In genomic region chrX:56730828-56731305, GRCm38 (mm10) we compare ENCODE assay signal across 8 mouse cellular contexts. TPM values are rescaled to one million over a fixed set of nuclear protein-coding genes. Genes with fewer than 3 reads are reported as not detected.
A peak's percentile ranks its signal among the peaks of the same experiment; 100 is the strongest.
DNase-seq lines count a peak whose midpoint lies in the region; ATAC-seq and TF ChIP-seq lines count a peak whose summit lies in the region.

No protein-coding gene starts in this region.

- no peaks in the 10 kb centered on the region for H3K36me3 ChIP-seq in heart, embryonic 12.5 days
- no peaks in the 10 kb centered on the region for H3K36me3 ChIP-seq in CH12.LX (replicated peaks in 1 of 2; ENCODE audit: control insufficient read depth in 1 of 2, insufficient read depth in 1 of 2, low read length in 1 of 2)
- no peaks in the 10 kb centered on the region for H3K36me3 ChIP-seq in liver, embryonic 11.5 days (ENCODE audit: control insufficient read depth, insufficient read depth, low read length)

- no peaks in the 10 kb centered on the region for H3K79me2 ChIP-seq in CH12.LX (replicated peaks; ENCODE audit: control insufficient read depth, extremely low read depth, insufficient read depth, poor library complexity, severe bottlenecking)

- in situ Hi-C loops in CH12.LX (cut with MboI; ENCODE audit: low pct_ligation_motif_present, low pct_unique_long_range_greater_than_20kb, low sequenced_read_pairs), result no loop called here

- dilution Hi-C loops in CH12.LX (cut with MboI; ENCODE audit: extremely low pct_ligation_motif_present, extremely low pct_unique_long_range_greater_than_20kb, low sequenced_read_pairs), result no loop called here

- peak overlapping the region; percentile 85 for H3K27ac ChIP-seq in heart, embryonic 12.5 days (ENCODE audit: poor library complexity, severe bottlenecking)
- H3K27ac ChIP-seq in CH12.LX (ENCODE audit: insufficient read depth, low read depth), result no peak overlapping the region
- peak overlapping the region; percentile 4 for H3K27ac ChIP-seq in embryonic fibroblast, embryonic 13.5 days (ENCODE audit: insufficient read depth, low read length)
- no peak overlapping the region for H3K27ac ChIP-seq in liver, embryonic 11.5 days (ENCODE audit: low read depth, low read length)

- peak overlapping the region; percentile 76 for H3K4me3 ChIP-seq in heart, embryonic 12.5 days
- H3K4me3 ChIP-seq in CH12.LX (replicated peaks in 1 of 3; ENCODE audit: low read depth in 2 of 3, low read length in 2 of 3, poor library complexity in 1 of 3), result no peak overlapping the region
- H3K4me3 ChIP-seq in embryonic fibroblast, embryonic 13.5 days (ENCODE audit: insufficient read depth, low read length), result peak overlapping the region; percentile 26
- H3K4me3 ChIP-seq in liver, embryonic 11.5 days (ENCODE audit: low read depth, low read length), result peak overlapping the region; percentile 55

- DNase-seq in heart, postnatal 36 days, result no peak
- no peak for DNase-seq in CH12.LX (ENCODE audit: extremely low read depth)
- no peak for DNase-seq in liver, embryonic 11.5 days (ENCODE audit: low spot score)
- no peak for DNase-seq in adrenal gland, postnatal 25 days
- no peak for DNase-seq in spleen, postnatal 4 days (ENCODE audit: low spot score in 2 of 2)
- DNase-seq in kidney, adult 18-20 months, result no peak

- peak; percentile 22; the same call in 1 of the 2 replicates for ATAC-seq in heart, embryonic 12.5 days (ENCODE audit: insufficient number of reproducible peaks, low FRiP score)
- no peak; the same call in 1 of the 2 replicates for ATAC-seq in liver, embryonic 11.5 days (replicated peaks; ENCODE audit: low FRiP score)

- no peaks in the 10 kb centered on the region for H3K9me3 ChIP-seq in heart, embryonic 12.5 days (replicated peaks)
- H3K9me3 ChIP-seq in CH12.LX (replicated peaks; ENCODE audit: low read length), result no peaks in the 10 kb centered on the region
- no peaks in the 10 kb centered on the region for H3K9me3 ChIP-seq in liver, embryonic 11.5 days (ENCODE audit: control insufficient read depth, low read length)

- no peak for TF ChIP-seq RAD21 in CH12.LX (IDR thresholded peaks at IDR 0.05; ENCODE audit: low read depth, low read length)

- TF ChIP-seq CTCF in CH12.LX (conservative IDR thresholded peaks at IDR 0.05 in 1 of 2, IDR thresholded peaks at IDR 0.05 in 1 of 2; ENCODE audit: low read depth in 2 of 2, low read length in 2 of 2), result no peak
- no peak for TF ChIP-seq CTCF in embryonic fibroblast, embryonic 13.5 days (IDR thresholded peaks at IDR 0.05; ENCODE audit: borderline replicate concordance, insufficient read depth, low read length)

- 0 out of 2 replicates have a peak, but pooled peaks cover 4% of the 10 kb centered on the region for H3K27me3 ChIP-seq in heart, embryonic 12.5 days (replicated peaks)
- no peaks in the 10 kb centered on the region for H3K27me3 ChIP-seq in CH12.LX (replicated peaks)
- H3K27me3 ChIP-seq in liver, embryonic 11.5 days (replicated peaks; ENCODE audit: control insufficient read depth, insufficient read depth, low read length), result peaks cover 18% of the 10 kb centered on the region; the same call in 1 of the 2 replicates

- peak overlapping the region; percentile 65 for H3K4me2 ChIP-seq in heart, embryonic 12.5 days
- H3K4me2 ChIP-seq in CH12.LX (ENCODE audit: insufficient read depth, low read depth, poor library complexity, severe bottlenecking), result peak overlapping the region; percentile 46; the same call in 1 of the 2 replicates
- H3K4me2 ChIP-seq in liver, embryonic 11.5 days, result peak overlapping the region; percentile 72

- intact Hi-C loops in heart, postnatal 36 days (cut with DNase I), result loop anchor here (1.0 to 10.0 kb wide), 4 partner anchors 49 to 654 kb away; partner anchors contain the start of gene Htatsf1

- peak overlapping the region; percentile 83 for H3K9ac ChIP-seq in heart, embryonic 12.5 days
- no peak overlapping the region for H3K9ac ChIP-seq in CH12.LX (ENCODE audit: insufficient read depth, low read depth)
- H3K9ac ChIP-seq in liver, embryonic 11.5 days (ENCODE audit: low read depth, low read length), result peak overlapping the region; percentile 50

- 17% methylated on average over 10 of the region's 10 CpGs for WGBS in heart, embryonic 12.5 days
- WGBS in liver, embryonic 11.5 days, result 23% methylated on average over 10 of the region's 10 CpGs

- TF ChIP-seq POLR2A in CH12.LX (IDR thresholded peaks at IDR 0.05; ENCODE audit: low read depth, low read length), result no peak
- TF ChIP-seq POLR2A in embryonic fibroblast, embryonic 13.5 days (IDR thresholded peaks at IDR 0.05; ENCODE audit: low read depth, low read length), result peak; percentile 33; the same call in 1 of the 2 replicates

- 0 out of 2 replicates have a peak, but pooled peaks cover 7% of the 10 kb centered on the region for H3K4me1 ChIP-seq in heart, embryonic 12.5 days (replicated peaks)
- no peaks in the 10 kb centered on the region for H3K4me1 ChIP-seq in CH12.LX (ENCODE audit: control insufficient read depth in 1 of 2, insufficient read depth in 2 of 2)
- H3K4me1 ChIP-seq in embryonic fibroblast, embryonic 13.5 days (ENCODE audit: control insufficient read depth, insufficient read depth, low read length), result no peaks in the 10 kb centered on the region
- no peaks in the 10 kb centered on the region for H3K4me1 ChIP-seq in liver, embryonic 11.5 days (replicated peaks; ENCODE audit: control insufficient read depth, insufficient read depth, low read length)

- no peak for TF ChIP-seq EP300 in CH12.LX (IDR thresholded peaks at IDR 0.05; ENCODE audit: low read length)

TF ChIP-seq in CH12.LX, 34 proteins besides CTCF, POLR2A, EP300 and RAD21:
- TF ChIP-seq MXI1 (IDR thresholded peaks at IDR 0.05; ENCODE audit: low read depth, low read length) (no peak), SIN3A (IDR thresholded peaks at IDR 0.05; ENCODE audit: low read length) (no peak), E2F4 (IDR thresholded peaks at IDR 0.05; ENCODE audit: insufficient replicate concordance, low read depth, low read length) (no peak), PAX5 (IDR thresholded peaks at IDR 0.05; ENCODE audit: low read length) (no peak), SMC3 (IDR thresholded peaks at IDR 0.05; ENCODE audit: low read depth, low read length) (no peak), TCF12 (IDR thresholded peaks at IDR 0.05; ENCODE audit: low read depth, low read length) (no peak), MAX (IDR thresholded peaks at IDR 0.05; ENCODE audit: low read length) (no peak), MAZ (IDR thresholded peaks at IDR 0.05; ENCODE audit: low read depth, low read length) (no peak), CHD1 (IDR thresholded peaks at IDR 0.05; ENCODE audit: low read depth, low read length) (no peak), NELFE (IDR thresholded peaks at IDR 0.05; ENCODE audit: low read depth, low read length) (no peak), ZC3H11A (IDR thresholded peaks at IDR 0.05; ENCODE audit: low read depth, low read length) (no peak), IRF4 (IDR thresholded peaks at IDR 0.05; ENCODE audit: low read depth, low read length) (no peak), USF1 (IDR thresholded peaks at IDR 0.05; ENCODE audit: low read depth, low read length) (no peak), BHLHE40 (IDR thresholded peaks at IDR 0.05; ENCODE audit: low read depth, low read length) (no peak), MAFK (IDR thresholded peaks at IDR 0.05; ENCODE audit: insufficient replicate concordance, low read length) (no peak), NRF1 (IDR thresholded peaks at IDR 0.05; ENCODE audit: low read depth, low read length) (no peak)

RNA-seq across cellular contexts. Expression of gene Fhl1, which starts 0.7 kb away (rescaled TPM):
- polyA plus RNA-seq in heart, embryonic 12.5 days (2016; fragmentation: Nextera tagmentation; extraction: Ambion mirVana), result 149 and 153 TPM in 2 replicates
- total RNA-seq in heart, postnatal 36 days (2021), result 100 to 1,000 TPM; 102 to 120 TPM
- not detected in 2 replicates for total RNA-seq in CH12.LX (2012; rRNA removed)
- total RNA-seq in CH12.LX (2014; rRNA removed), result not detected in 2 replicates
- not detected in 2 replicates for polyA plus RNA-seq in CH12.LX (2012; ENCODE audit: insufficient read length, low read depth)
- polyA plus RNA-seq in embryonic fibroblast, embryonic 13.5 days (2011; ENCODE audit: insufficient read length, low read depth, missing spikeins), result 266 and 409 TPM in 2 replicates
- 17.2 and 19.7 TPM in 2 replicates for polyA plus RNA-seq in liver, embryonic 11.5 days (2014; fragmentation: Nextera tagmentation; extraction: Ambion mirVana)
- 27.7 and 30.6 TPM in 2 replicates for total RNA-seq in adrenal gland, postnatal 25 days (2021)

Comparison
In these comparisons a context has a peak if more than half of its experiments do, and no peak if none do; other contexts are left out.
1. H3K27ac ChIP-seq: peak in heart, embryonic 12.5 days (single experiment) and embryonic fibroblast, embryonic 13.5 days (single experiment); none in CH12.LX (single experiment) and liver, embryonic 11.5 days (single experiment).
2. H3K4me3 ChIP-seq: peak in heart, embryonic 12.5 days (single experiment), embryonic fibroblast, embryonic 13.5 days (single experiment) and liver, embryonic 11.5 days (single experiment); none in CH12.LX (0 of 3).
3. RNA of gene Fhl1, which starts 0.7 kb away (polyA plus RNA-seq): 266 to 409 TPM in embryonic fibroblast, embryonic 13.5 days, 149 to 153 TPM in heart, embryonic 12.5 days and 17.2 to 19.7 TPM in liver, embryonic 11.5 days; not detected in CH12.LX; every median in the first group is over 10 times any median in the second.
4. Peak in every context shown above with its lines, with median percentiles within 50 percentile points of each other: H3K4me2 ChIP-seq.